Mouse (Mus musculus) CH12.LX (cell line): ENCODE measurements around the gene Nek9. TPM values are rescaled to one million over a fixed set of nuclear protein-coding genes. Genes with fewer than 3 reads are reported as not detected.

Experiments used
- DNase-seq: peaks from one replicate; pipeline ENCODE4 v3.0.0-alpha.2; 2013; ENCODE audit errors: extremely low read depth
- H3K27ac ChIP-seq: 2 replicates; pipeline ENCODE4 v1.5.1; 2012; ENCODE audit warnings: low read depth, mild to moderate bottlenecking, control low read depth, moderate library complexity; ENCODE audit not compliant: insufficient read depth
- H3K27me3 ChIP-seq: replicated peaks from 2 replicates; pipeline ENCODE3; 2012; ENCODE audit warnings: inconsistent platforms
- H3K36me3 ChIP-seq, 2 experiments: replicated peaks in 1 of 2; 2 replicates each; pipeline versions ENCODE3 to v1.6.1; 2012; ENCODE audit warnings: inconsistent platforms in 1 of 2, low read length in 1 of 2, mild to moderate bottlenecking in 1 of 2, mixed read lengths in 1 of 2, moderate library complexity in 1 of 2; ENCODE audit not compliant: control insufficient read depth in 1 of 2, insufficient read depth in 1 of 2
- H3K4me1 ChIP-seq, 2 experiments: 2 replicates each; pipeline ENCODE4 v1.6.1; 2012; ENCODE audit warnings: inconsistent platforms in 1 of 2, moderate library complexity in 1 of 2; ENCODE audit not compliant: insufficient read depth in 2 of 2, control insufficient read depth in 1 of 2
- H3K4me2 ChIP-seq: 2 replicates; pipeline ENCODE4 v1.6.1; 2012; ENCODE audit warnings: low read depth, mild to moderate bottlenecking, control low read depth; ENCODE audit not compliant: poor library complexity, insufficient read depth, severe bottlenecking
- H3K4me3 ChIP-seq, 3 experiments: fragments of 150-350 bp in 1 of 3; sonication (generic) in 1 of 3; replicated peaks in 1 of 3; 2 replicates each; pipeline versions ENCODE3 to v1.5.1; 2011 to 2012; ENCODE audit warnings: low read depth in 2 of 3, low read length in 2 of 3, mild to moderate bottlenecking in 2 of 3, moderate library complexity in 2 of 3, control low read depth in 1 of 3, improper control_type of control experiment in 1 of 3, inconsistent platforms in 1 of 3, mixed read lengths in 1 of 3; ENCODE audit not compliant: poor library complexity in 1 of 3
- H3K79me2 ChIP-seq: replicated peaks from 2 replicates; pipeline ENCODE4 v1.6.1; 2012; ENCODE audit warnings: mild to moderate bottlenecking, moderate library complexity; ENCODE audit not compliant: control insufficient read depth, poor library complexity, insufficient read depth, severe bottlenecking; ENCODE audit errors: extremely low read depth
- H3K9ac ChIP-seq: 2 replicates; pipeline ENCODE4 v1.6.1; 2012; ENCODE audit warnings: low read depth, mild to moderate bottlenecking, control low read depth, moderate library complexity; ENCODE audit not compliant: insufficient read depth
- H3K9me3 ChIP-seq: replicated peaks from 2 replicates; pipeline ENCODE3; 2012; ENCODE audit warnings: low read length, inconsistent platforms, mixed read lengths
- BHLHE40 ChIP-seq: IDR thresholded peaks from 2 replicates; pipeline ENCODE4 v1.6.1; 2011; ENCODE audit warnings: mild to moderate bottlenecking, low read depth, low read length, improper control_type of control experiment
- CHD1 ChIP-seq: IDR thresholded peaks from 2 replicates; pipeline ENCODE4 v1.6.1; 2012; ENCODE audit warnings: low read depth, low read length, improper control_type of control experiment, inconsistent platforms
- CHD2 ChIP-seq: IDR thresholded peaks from 2 replicates; pipeline ENCODE4 v1.6.1; 2011; ENCODE audit warnings: low read length, improper control_type of control experiment
- CTCF ChIP-seq, 2 experiments: IDR thresholded peaks in 1 of 2; conservative IDR thresholded peaks in 1 of 2; 2 replicates each; pipeline ENCODE4 v1.5.1; 2011 to 2012; ENCODE audit warnings: low read depth in 2 of 2, low read length in 2 of 2, improper control_type of control experiment in 1 of 2, inconsistent platforms in 1 of 2, mild to moderate bottlenecking in 1 of 2, moderate library complexity in 1 of 2
- E2F4 ChIP-seq: IDR thresholded peaks from 2 replicates; pipeline ENCODE4 v1.6.1; 2011; ENCODE audit warnings: low read depth, low read length, improper control_type of control experiment; ENCODE audit not compliant: insufficient replicate concordance
- ELF1 ChIP-seq: IDR thresholded peaks from 2 replicates; pipeline ENCODE4 v1.6.1; 2014; ENCODE audit warnings: low read depth, mild to moderate bottlenecking, inconsistent platforms, low read length, improper control_type of control experiment
- EP300 ChIP-seq: IDR thresholded peaks from 2 replicates; pipeline ENCODE4 v1.6.1; 2011; ENCODE audit warnings: low read length, improper control_type of control experiment
- ETS1 ChIP-seq: conservative IDR thresholded peaks from 2 replicates; pipeline ENCODE4 v1.6.1; 2012; ENCODE audit warnings: low read depth, mild to moderate bottlenecking, inconsistent platforms, low read length, improper control_type of control experiment, moderate library complexity
- GABPA ChIP-seq: IDR thresholded peaks from 2 replicates; pipeline ENCODE4 v1.6.1; 2012; ENCODE audit warnings: low read depth, low read length, improper control_type of control experiment, inconsistent platforms; ENCODE audit not compliant: insufficient replicate concordance
- HCFC1 ChIP-seq: IDR thresholded peaks from 2 replicates; pipeline ENCODE4 v1.6.1; 2012; ENCODE audit warnings: low read depth, mild to moderate bottlenecking, inconsistent platforms, low read length, improper control_type of control experiment
- IRF4 ChIP-seq: IDR thresholded peaks from 2 replicates; pipeline ENCODE4 v1.6.1; 2014; ENCODE audit warnings: low read depth, mild to moderate bottlenecking, inconsistent platforms, low read length, improper control_type of control experiment
- JUN ChIP-seq: IDR thresholded peaks from 2 replicates; pipeline ENCODE4 v1.6.1; 2011; ENCODE audit warnings: low read depth, mild to moderate bottlenecking, low read length, improper control_type of control experiment, moderate library complexity; ENCODE audit not compliant: insufficient read depth
- JUND ChIP-seq: conservative IDR thresholded peaks from 2 replicates; pipeline ENCODE4 v1.6.1; 2011; ENCODE audit warnings: low read depth, low read length, improper control_type of control experiment
- KAT2A ChIP-seq: IDR thresholded peaks from 2 replicates; pipeline ENCODE4 v1.6.1; 2012; ENCODE audit warnings: low read length, improper control_type of control experiment, inconsistent platforms; ENCODE audit not compliant: insufficient replicate concordance
- MAFK ChIP-seq: IDR thresholded peaks from 2 replicates; pipeline ENCODE4 v1.6.1; 2011; ENCODE audit warnings: low read length, improper control_type of control experiment; ENCODE audit not compliant: insufficient replicate concordance
- MAX ChIP-seq: IDR thresholded peaks from 2 replicates; pipeline ENCODE4 v1.6.1; 2011; ENCODE audit warnings: low read length, improper control_type of control experiment
- MAZ ChIP-seq: IDR thresholded peaks from 2 replicates; pipeline ENCODE4 v1.6.1; 2012; ENCODE audit warnings: low read depth, mild to moderate bottlenecking, inconsistent platforms, low read length, improper control_type of control experiment, moderate library complexity
- MEF2A ChIP-seq: IDR thresholded peaks from 2 replicates; pipeline ENCODE4 v1.6.1; 2014; ENCODE audit warnings: low read depth, mild to moderate bottlenecking, inconsistent platforms, low read length, improper control_type of control experiment, borderline replicate concordance
- MXI1 ChIP-seq: IDR thresholded peaks from 2 replicates; pipeline ENCODE4 v1.6.1; 2011; ENCODE audit warnings: mild to moderate bottlenecking, low read depth, low read length, improper control_type of control experiment
- MYC ChIP-seq: IDR thresholded peaks from 2 replicates; pipeline ENCODE4 v1.6.1; 2011; ENCODE audit warnings: low read depth, mild to moderate bottlenecking, improper control_type of control experiment, low read length
- NELFE ChIP-seq: IDR thresholded peaks from 2 replicates; pipeline ENCODE4 v1.6.1; 2011; ENCODE audit warnings: low read depth, low read length, improper control_type of control experiment
- NRF1 ChIP-seq: IDR thresholded peaks from 2 replicates; pipeline ENCODE4 v1.6.1; 2014; ENCODE audit warnings: low read depth, mild to moderate bottlenecking, inconsistent platforms, low read length, improper control_type of control experiment, moderate library complexity
- PAX5 ChIP-seq: IDR thresholded peaks from 2 replicates; pipeline ENCODE4 v1.6.1; 2012; ENCODE audit warnings: low read length, inconsistent platforms, mixed read lengths
- POLR2A ChIP-seq: IDR thresholded peaks from 2 replicates; pipeline ENCODE4 v1.6.1; 2011; ENCODE audit warnings: low read depth, mild to moderate bottlenecking, improper control_type of control experiment, low read length
- POLR2AphosphoS2 ChIP-seq: IDR thresholded peaks from 2 replicates; pipeline ENCODE4 v1.6.1; 2011; ENCODE audit warnings: low read depth, low read length, improper control_type of control experiment
- RAD21 ChIP-seq: IDR thresholded peaks from 2 replicates; pipeline ENCODE4 v1.6.1; 2011; ENCODE audit warnings: low read depth, mild to moderate bottlenecking, low read length, improper control_type of control experiment, moderate library complexity
- RCOR1 ChIP-seq: conservative IDR thresholded peaks from 2 replicates; pipeline ENCODE4 v1.6.1; 2012; ENCODE audit warnings: low read depth, mild to moderate bottlenecking, inconsistent platforms, low read length, improper control_type of control experiment
- SIN3A ChIP-seq: IDR thresholded peaks from 2 replicates; pipeline ENCODE4 v1.6.1; 2012; ENCODE audit warnings: low read length, improper control_type of control experiment, inconsistent platforms
- SMC3 ChIP-seq: IDR thresholded peaks from 2 replicates; pipeline ENCODE4 v1.6.1; 2011; ENCODE audit warnings: low read depth, low read length, improper control_type of control experiment
- TBP ChIP-seq: conservative IDR thresholded peaks from 2 replicates; pipeline ENCODE4 v1.6.1; 2011; ENCODE audit warnings: low read depth, low read length, improper control_type of control experiment
- TCF12 ChIP-seq: IDR thresholded peaks from 2 replicates; pipeline ENCODE4 v1.6.1; 2014; ENCODE audit warnings: low read depth, mild to moderate bottlenecking, inconsistent platforms, low read length, improper control_type of control experiment
- UBTF ChIP-seq: IDR thresholded peaks from 2 replicates; pipeline ENCODE4 v1.6.1; 2012; ENCODE audit warnings: low read depth, mild to moderate bottlenecking, inconsistent platforms, low read length, improper control_type of control experiment, moderate library complexity
- USF1 ChIP-seq: IDR thresholded peaks from 2 replicates; pipeline ENCODE4 v1.6.1; 2014; ENCODE audit warnings: low read depth, mild to moderate bottlenecking, inconsistent platforms, low read length, improper control_type of control experiment
- USF2 ChIP-seq: conservative IDR thresholded peaks from 2 replicates; pipeline ENCODE4 v1.6.1; 2011; ENCODE audit warnings: low read depth, low read length, improper control_type of control experiment
- ZC3H11A ChIP-seq: IDR thresholded peaks from 2 replicates; pipeline ENCODE4 v1.6.1; 2012; ENCODE audit warnings: low read depth, mild to moderate bottlenecking, inconsistent platforms, low read length, improper control_type of control experiment
- ZKSCAN1 ChIP-seq: IDR thresholded peaks from 2 replicates; pipeline ENCODE4 v1.6.1; 2012; ENCODE audit warnings: low read depth, inconsistent platforms, low read length, improper control_type of control experiment, borderline replicate concordance
- ZMIZ1 ChIP-seq: IDR thresholded peaks from 2 replicates; pipeline ENCODE4 v1.6.1; 2012; ENCODE audit warnings: low read depth, mild to moderate bottlenecking, inconsistent platforms, low read length, improper control_type of control experiment
- ZNF384 ChIP-seq: IDR thresholded peaks from 2 replicates; pipeline ENCODE4 v1.6.1; 2012; ENCODE audit warnings: low read depth, low read length, improper control_type of control experiment, inconsistent platforms
- dilution Hi-C: fragments of 300-500 bp; cut with MboI; formaldehyde crosslinking; loops from 2 replicates; pipeline ENCODE4 v1.14.3; 2020; ENCODE audit warnings: low sequenced_read_pairs; ENCODE audit not compliant: extremely low pct_unique_long_range_greater_than_20kb, extremely low pct_ligation_motif_present
- in situ Hi-C: fragments of 300-500 bp; cut with MboI; formaldehyde crosslinking; loops from 3 replicates; pipeline ENCODE4 v1.14.3; 2019; ENCODE audit warnings: low sequenced_read_pairs, low pct_ligation_motif_present, low pct_unique_long_range_greater_than_20kb, mixed read lengths
- polyA plus RNA-seq: library from polyadenylated mRNA; unstranded; fragments of >175 nt; gene quantifications from 2 replicates; pipeline ENCODE4 v1.2.1, GENCODE M21; 2012; ENCODE audit warnings: low read depth; ENCODE audit not compliant: insufficient read length
- total RNA-seq, 2 experiments: library from RNA; depleted of rRNA; stranded (reverse); fragments of 300-350 nt in 1 of 2; fragments of >200 nt in 1 of 2; gene quantifications; 2 replicates each; pipeline ENCODE4 v1.2.3; 2012 to 2014

Gene Nek9
- total RNA-seq (2012; rRNA removed) (23.5 and 27.4 TPM in 2 replicates), total RNA-seq (2014; rRNA removed) (12.7 and 15.6 TPM in 2 replicates), polyA plus RNA-seq (30.9 and 32.0 TPM in 2 replicates)

DNA sequence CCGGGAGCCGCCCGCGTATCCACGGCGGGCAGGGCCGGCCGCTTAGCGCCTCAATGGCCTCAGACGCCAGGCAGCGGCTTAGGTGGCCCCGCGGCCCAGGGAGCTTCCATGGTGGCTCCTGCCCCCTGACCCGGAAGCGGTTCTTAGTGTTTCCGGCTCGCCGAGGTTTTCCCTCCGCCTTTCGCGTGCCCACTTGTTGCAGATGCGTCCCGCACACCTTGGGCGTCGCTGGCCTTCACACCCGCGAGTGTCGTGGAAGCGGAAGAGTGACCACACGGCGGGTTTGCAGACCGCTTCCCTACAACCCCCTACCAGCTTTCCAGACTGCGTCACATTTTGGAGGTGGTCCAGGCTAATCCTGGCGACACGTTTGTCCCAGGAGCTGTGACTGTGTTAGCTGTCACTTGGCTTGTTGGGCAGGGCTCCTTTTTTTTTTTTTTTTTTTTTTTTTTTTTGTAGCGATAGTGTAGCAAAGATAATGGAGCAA is at the start of gene Nek9:
Gene Nek9, minus strand, starts transcription at position 120 of the 487 bp plus-strand sequence.
- in situ Hi-C loops (no loop called here), dilution Hi-C loops (no loop called here)
- peak; percentile 94 for DNase-seq
- H3K79me2 ChIP-seq = peaks cover 16% of the 10 kb centered on the region
- peaks cover 3 to 25% of the 10 kb centered on the region in 2 experiments for H3K4me1 ChIP-seq
- peak within 1 kb of the TSS; percentile 90 for H3K9ac ChIP-seq
- H3K4me2 ChIP-seq = peak within 1 kb of the TSS; percentile 91
- peak within 1 kb of the TSS; percentile 76 for H3K27ac ChIP-seq
- H3K36me3 ChIP-seq = peaks cover 23 to 45% of the 10 kb centered on the region in 2 experiments
- no peaks in the 10 kb centered on the region for H3K27me3 ChIP-seq
- peak within 1 kb of the TSS; percentile 81 to 93 (median 87) for H3K4me3 ChIP-seq
- TF ChIP-seq EP300 (0 out of 2 replicates have a peak, but pooled peaks have one; percentile 22), RCOR1 (peak; percentile 78), MAX (peak; percentile 95), SIN3A (peak; percentile 95), SMC3 (no peak; the same call in 1 of the 2 replicates), MAZ (peak; percentile 93), MXI1 (peak; percentile 93), JUN (no peak), TBP (0 out of 2 replicates have a peak, but pooled peaks have one; percentile 43), ZNF384 (peak; percentile 90), ELF1 (peak; percentile 80; the same call in 1 of the 2 replicates), BHLHE40 (peak; percentile 84), E2F4 (peak; percentile 41; the same call in 1 of the 2 replicates), CTCF (conservative IDR thresholded peaks at IDR 0.05 in 1 of 2, IDR thresholded peaks at IDR 0.05 in 1 of 2; ENCODE audit: low read depth in 2 of 2, low read length in 2 of 2) (0 out of 4 replicates have a peak, but pooled peaks of 1 of the 2 experiments have one; percentile 1), UBTF (peak; percentile 85), NRF1 (peak; percentile 56), HCFC1 (peak; percentile 92), NELFE (peak; percentile 90), IRF4 (peak; percentile 63; the same call in 1 of the 2 replicates), MYC (0 out of 2 replicates have a peak, but pooled peaks have one; percentile 65), KAT2A (peak; percentile 94; the same call in 1 of the 2 replicates), CHD2 (peak; percentile 97), ETS1 (0 out of 2 replicates have a peak, but pooled peaks have one; percentile 22), ZMIZ1 (peak; percentile 91), MAFK (peak; percentile 51; the same call in 1 of the 2 replicates), JUND (no peak), ZC3H11A (no peak), POLR2AphosphoS2 (peak; percentile 89), GABPA (no peak; the same call in 1 of the 2 replicates), ZKSCAN1 (no peak), USF1 (0 out of 2 replicates have a peak, but pooled peaks have one; percentile 5), TCF12 (peak; percentile 88), PAX5 (no peak), RAD21 (no peak), MEF2A (peak; percentile 74; the same call in 1 of the 2 replicates), USF2 (no peak), CHD1 (peak; percentile 65; the same call in 1 of the 2 replicates), POLR2A (peak; percentile 88)
- H3K9me3 ChIP-seq = no peaks in the 10 kb centered on the region
